Mouse (Mus musculus) kidney, adult 2 months (tissue): ENCODE measurements around the gene Dnmt3l. TPM values are rescaled to one million over a fixed set of nuclear protein-coding genes. Genes with fewer than 3 reads are reported as not detected.

Experiments
- DNase-seq: peaks from one replicate; pipeline ENCODE4 v3.0.0; 2021
- H3K27ac ChIP-seq: fragments of 200-500 bp; 2 replicates; pipeline ENCODE4 v1.5.1; 2012; ENCODE audit warnings: low read depth, low read length, control low read depth, inconsistent platforms; ENCODE audit not compliant: insufficient read depth
- H3K27me3 ChIP-seq: fragments of 200-500 bp; replicated peaks from 2 replicates; pipeline ENCODE4 v1.6.1; 2012; ENCODE audit warnings: mild to moderate bottlenecking, moderate library complexity, low read length, inconsistent platforms; ENCODE audit not compliant: control insufficient read depth, insufficient read depth
- H3K36me3 ChIP-seq: fragments of 200-500 bp; 2 replicates; pipeline ENCODE4 v1.6.1; 2012; ENCODE audit warnings: mild to moderate bottlenecking, moderate library complexity, low read length, inconsistent platforms; ENCODE audit not compliant: control insufficient read depth, insufficient read depth
- H3K4me1 ChIP-seq: fragments of 200-500 bp; 2 replicates; pipeline ENCODE4 v1.6.1; 2011; ENCODE audit warnings: low read length; ENCODE audit not compliant: control insufficient read depth, insufficient read depth
- H3K4me3 ChIP-seq: fragments of 200-500 bp; 2 replicates; pipeline ENCODE4 v1.5.1; 2011; ENCODE audit warnings: mild to moderate bottlenecking, low read depth, low read length, control low read depth; ENCODE audit not compliant: insufficient read depth
- CTCF ChIP-seq: fragments of 200-500 bp; conservative IDR thresholded peaks from 2 replicates; pipeline ENCODE4 v1.5.1; 2011; ENCODE audit warnings: low read depth, mild to moderate bottlenecking, control low read depth, low read length, moderate library complexity, mixed read lengths; ENCODE audit not compliant: insufficient read depth, insufficient read length
- POLR2A ChIP-seq: fragments of 200-500 bp; IDR thresholded peaks from one replicate; pipeline ENCODE4 v1.6.1; 2011; ENCODE audit warnings: low read depth, low read length, control low read depth
- WGBS: fragments of 180-500 bp; shearing (Covaris S2); methylation state at CpG from one replicate; pipeline ENCODE4 v1.1.7; 2018; 5-methylcytosine and 5-hydroxymethylcytosine counted together
- polyA plus RNA-seq: library from polyadenylated mRNA; depleted of rRNA; stranded (reverse); fragments of >200 nt; gene quantifications from 2 replicates; pipeline ENCODE4 v1.2.3, GENCODE M21; 2012

Gene Dnmt3l
- polyA plus RNA-seq, 1 experiment = 0.34 TPM

- TF ChIP-seq POLR2A = no peak
- no peak for TF ChIP-seq CTCF
- 96% methylated on average over 6 of the region's 6 CpGs for WGBS
Observed at GRCm38 (mm10) chr10:78085711-78086110, 44.0 kb downstream of the Dnmt3l start.

GRCm38 (mm10) chr10:78086444-78087061 is 44.8 kb downstream of the Dnmt3l start:
- no peak overlapping the region for H3K4me3 ChIP-seq
- TF ChIP-seq CTCF (no peak), POLR2A (no peak)
- DNase-seq = peak; percentile 33
- H3K4me1 ChIP-seq = no peaks in the 10 kb centered on the region
- no peaks in the 10 kb centered on the region for H3K27me3 ChIP-seq
- peak overlapping the region; percentile 36; the same call in 1 of the 2 replicates for H3K27ac ChIP-seq
- H3K36me3 ChIP-seq = no peaks in the 10 kb centered on the region
- WGBS = 69% methylated on average over 10 of the region's 10 CpGs

More at GRCm38 (mm10) chr10:78085711-78086110, 44.0 kb downstream of the Dnmt3l start:
- Histone ChIP-seq H3K27me3 (no peaks in the 10 kb centered on the region), H3K4me3 (no peak overlapping the region), H3K27ac (no peak overlapping the region), H3K4me1 (no peaks in the 10 kb centered on the region), H3K36me3 (no peaks in the 10 kb centered on the region)
- DNase-seq = no peak

DNA sequence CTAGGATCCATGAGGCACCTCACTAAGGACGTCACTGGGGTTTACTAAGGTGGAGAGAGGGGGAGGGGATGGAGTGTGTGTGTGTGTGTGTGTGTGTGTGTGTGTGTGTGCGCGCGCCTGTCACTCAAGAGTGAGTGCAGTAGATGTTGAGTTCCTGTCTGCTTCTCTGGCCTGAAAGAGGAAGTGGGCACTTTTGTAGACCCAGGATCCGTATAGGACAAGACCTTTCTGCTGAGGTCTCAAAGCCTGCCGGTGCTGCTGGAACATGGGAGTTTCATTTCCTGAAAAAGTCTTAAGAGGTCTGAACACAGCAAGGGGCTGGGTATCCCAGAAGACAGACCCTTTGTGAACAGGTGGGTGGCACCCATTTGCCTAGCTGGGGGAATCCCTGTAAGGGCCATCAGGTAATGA is 45.4 kb downstream of the Dnmt3l start:
- H3K27me3 ChIP-seq = no peaks in the 10 kb centered on the region
- H3K36me3 ChIP-seq = no peaks in the 10 kb centered on the region
- no peaks in the 10 kb centered on the region for H3K4me1 ChIP-seq
- no peak overlapping the region for H3K27ac ChIP-seq
- TF ChIP-seq POLR2A = no peak
- TF ChIP-seq CTCF = no peak
- peak; percentile 24 for DNase-seq
- 77% methylated on average over 6 of the region's 6 CpGs for WGBS
- H3K4me3 ChIP-seq = no peak overlapping the region

DNA sequence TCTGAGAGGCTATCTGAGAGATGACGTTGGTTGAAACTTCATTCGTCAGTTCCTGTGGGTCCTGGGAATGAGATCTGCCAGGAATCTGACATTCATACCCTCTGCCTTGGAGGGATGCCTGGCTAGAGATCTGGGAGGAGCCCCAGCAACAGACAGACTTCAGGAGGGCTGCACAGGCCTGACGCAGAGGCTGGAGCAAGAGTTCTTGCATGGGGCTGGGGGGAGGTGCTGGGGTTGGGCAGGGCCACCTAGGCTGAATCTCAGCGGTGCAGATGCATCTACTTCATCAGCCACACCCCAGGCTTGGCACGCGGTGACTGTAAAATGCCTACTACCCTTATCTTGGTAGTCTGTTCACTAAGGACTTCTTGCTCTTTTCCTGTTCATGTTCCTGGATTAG is 48.5 kb downstream of the Dnmt3l start:
- no peaks in the 10 kb centered on the region for H3K36me3 ChIP-seq
- H3K27me3 ChIP-seq = no peaks in the 10 kb centered on the region
- TF ChIP-seq POLR2A = no peak
- TF ChIP-seq CTCF = no peak
- no peaks in the 10 kb centered on the region for H3K4me1 ChIP-seq
- H3K27ac ChIP-seq = no peak overlapping the region
- no peak overlapping the region for H3K4me3 ChIP-seq
- DNase-seq = no peak
- 61% methylated on average over 6 of the region's 6 CpGs for whole genome bisulfite sequencing

DNA sequence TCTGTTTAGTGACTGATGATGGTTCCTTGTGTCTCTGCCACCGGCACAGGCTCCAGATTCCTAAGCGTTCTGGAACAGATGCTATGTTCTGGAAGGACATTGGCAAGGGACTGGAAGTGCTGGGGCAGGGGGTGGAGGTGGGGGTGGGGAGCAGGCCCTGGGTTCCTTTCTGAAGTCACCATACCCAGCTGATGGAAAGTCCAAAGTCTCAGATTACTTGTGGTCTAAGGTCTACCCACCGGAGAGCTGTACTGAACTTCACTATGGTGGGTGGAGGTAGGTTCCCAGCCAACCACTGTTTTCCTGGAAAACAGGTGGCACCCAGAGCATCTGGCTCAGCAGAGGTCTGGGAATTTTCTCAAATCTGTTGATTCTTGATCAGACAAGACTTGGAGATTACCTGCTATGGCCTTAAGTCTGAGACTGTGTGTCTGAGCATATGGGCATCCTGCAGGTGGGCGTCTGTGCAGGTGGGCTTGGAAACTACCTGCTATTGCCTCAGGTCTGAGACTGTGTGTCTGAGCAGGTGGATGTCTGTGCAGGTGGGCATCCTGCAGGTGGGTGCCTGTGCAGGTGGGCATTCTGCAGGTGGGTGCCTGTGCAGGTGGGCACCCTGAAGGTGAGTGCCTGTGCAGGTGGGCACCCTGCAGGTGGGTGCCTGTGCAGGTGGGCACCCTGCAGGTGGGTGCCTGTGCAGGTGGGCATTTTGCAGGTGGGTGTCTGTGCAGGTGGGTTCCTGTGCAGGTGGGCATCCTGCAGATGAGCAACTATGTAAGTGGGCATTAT is 49.2 kb downstream of the Dnmt3l start:
- no peak for DNase-seq
- Histone ChIP-seq H3K36me3 (no peaks in the 10 kb centered on the region), H3K4me1 (peaks cover under 1% of the 10 kb centered on the region; the same call in 1 of the 2 replicates), H3K27ac (no peak overlapping the region), H3K27me3 (no peaks in the 10 kb centered on the region), H3K4me3 (no peak overlapping the region)
- TF ChIP-seq POLR2A (no peak), CTCF (no peak)
- 71% methylated on average over 4 of the region's 4 CpGs for WGBS

GRCm38 (mm10) chr10:78091865-78092724 is 50.3 kb downstream of the Dnmt3l start:
- Histone ChIP-seq H3K36me3 (no peaks in the 10 kb centered on the region), H3K4me1 (peaks cover 3% of the 10 kb centered on the region; the same call in 1 of the 2 replicates), H3K4me3 (no peak overlapping the region), H3K27ac (no peak overlapping the region), H3K27me3 (no peaks in the 10 kb centered on the region)
- TF ChIP-seq POLR2A (no peak), CTCF (no peak)
- WGBS = 88% methylated on average over 23 of the region's 23 CpGs
- DNase-seq = no peak
